Mouse (Mus musculus) liver, postnatal 0 days (tissue): ENCODE results near the gene Adcy5.

Source experiments
- CTCF ChIP-seq: sonication (generic); IDR thresholded peaks from 2 replicates; pipeline ENCODE4 v1.5.1; 2016; ENCODE audit warnings: antibody characterized with exemption, low read depth
- EP300 ChIP-seq: IDR thresholded peaks from 2 replicates; pipeline ENCODE4 v1.6.1; 2016; ENCODE audit warnings: antibody characterized with exemption, low read depth, mild to moderate bottlenecking

GRCm38 (mm10) chr16:35193357-35193756 lies 38.7 kb downstream of the Adcy5 start:
- TF ChIP-seq CTCF (no peak), EP300 (no peak)
